Mouse (Mus musculus) MEL (cell line): ENCODE data around the gene Mylk4.

Source experiments
- CTCF ChIP-seq, 3 experiments: IDR thresholded peaks in 2 of 3; conservative IDR thresholded peaks in 1 of 3; 2 replicates each; pipeline ENCODE4 v1.5.1; 2011 to 2012; ENCODE audit warnings: low read length in 3 of 3, low read depth in 2 of 3, mild to moderate bottlenecking in 2 of 3, improper control_type of control experiment in 1 of 3, inconsistent platforms in 1 of 3, mixed read lengths in 1 of 3, moderate library complexity in 1 of 3; ENCODE audit not compliant: control insufficient read depth in 1 of 3, insufficient read depth in 1 of 3, poor library complexity in 1 of 3, severe bottlenecking in 1 of 3
- ETS1 ChIP-seq: IDR thresholded peaks from 2 replicates; pipeline ENCODE4 v1.6.1; 2012; ENCODE audit warnings: low read depth, mild to moderate bottlenecking, inconsistent platforms, low read length, improper control_type of control experiment, moderate library complexity
- HCFC1 ChIP-seq: IDR thresholded peaks from 2 replicates; pipeline ENCODE4 v1.6.1; 2012; ENCODE audit warnings: low read depth, mild to moderate bottlenecking, inconsistent platforms, low read length, improper control_type of control experiment, moderate library complexity
- MAFK ChIP-seq: IDR thresholded peaks from 2 replicates; pipeline ENCODE4 v1.6.1; 2011; ENCODE audit warnings: low read depth, mild to moderate bottlenecking, low read length, improper control_type of control experiment, borderline replicate concordance
- MAX ChIP-seq: IDR thresholded peaks from 2 replicates; pipeline ENCODE4 v1.6.1; 2011; ENCODE audit warnings: low read length, improper control_type of control experiment
- MEF2A ChIP-seq: IDR thresholded peaks from 2 replicates; pipeline ENCODE4 v1.6.1; 2014; ENCODE audit warnings: low read depth, mild to moderate bottlenecking, inconsistent platforms, low read length, improper control_type of control experiment; ENCODE audit not compliant: poor library complexity, insufficient replicate concordance, severe bottlenecking; ENCODE audit errors: extremely low read depth
- MXI1 ChIP-seq: IDR thresholded peaks from 2 replicates; pipeline ENCODE4 v1.6.1; 2011; ENCODE audit warnings: mild to moderate bottlenecking, low read depth, low read length, improper control_type of control experiment
- MYC ChIP-seq: IDR thresholded peaks from 2 replicates; pipeline ENCODE4 v1.6.1; 2011; ENCODE audit warnings: low read depth, mild to moderate bottlenecking, low read length, improper control_type of control experiment, moderate library complexity
- NRF1 ChIP-seq: IDR thresholded peaks from 2 replicates; pipeline ENCODE4 v1.6.1; 2014; ENCODE audit warnings: low read depth, mild to moderate bottlenecking, inconsistent platforms, low read length, improper control_type of control experiment, moderate library complexity; ENCODE audit not compliant: poor library complexity, insufficient read depth, severe bottlenecking
- POLR2A ChIP-seq, 2 experiments: IDR thresholded peaks; 2 replicates each; pipeline ENCODE4 v1.6.1; 2011 to 2012; ENCODE audit warnings: low read length in 2 of 2, mild to moderate bottlenecking in 2 of 2, control low read depth in 1 of 2, improper control_type of control experiment in 1 of 2, low read depth in 1 of 2, moderate library complexity in 1 of 2; ENCODE audit not compliant: control insufficient read depth in 1 of 2, insufficient read depth in 1 of 2, poor library complexity in 1 of 2
- POLR2AphosphoS2 ChIP-seq: IDR thresholded peaks from 2 replicates; pipeline ENCODE4 v1.6.1; 2011; ENCODE audit warnings: low read length, improper control_type of control experiment
- TAL1 ChIP-seq: IDR thresholded peaks from 2 replicates; pipeline ENCODE4 v1.6.1; 2012; ENCODE audit warnings: mild to moderate bottlenecking, inconsistent platforms, low read length, moderate library complexity, mixed read lengths
- USF1 ChIP-seq: IDR thresholded peaks from 2 replicates; pipeline ENCODE4 v1.6.1; 2014; ENCODE audit warnings: low read depth, mild to moderate bottlenecking, inconsistent platforms, low read length, improper control_type of control experiment, moderate library complexity
- ZMIZ1 ChIP-seq: IDR thresholded peaks from 2 replicates; pipeline ENCODE4 v1.6.1; 2012; ENCODE audit warnings: low read depth, mild to moderate bottlenecking, inconsistent platforms, low read length, improper control_type of control experiment, moderate library complexity

GRCm38 (mm10) chr13:32794619-32795018 lies 10.9 kb upstream of the Mylk4 start:
- TF ChIP-seq MAFK = no peak
- no peak for TF ChIP-seq CTCF (IDR thresholded peaks at IDR 0.05 in 2 of 3, conservative IDR thresholded peaks at IDR 0.05 in 1 of 3; ENCODE audit: control insufficient read depth in 1 of 3, insufficient read depth in 1 of 3, low read depth in 2 of 3, low read length in 3 of 3, poor library complexity in 1 of 3, severe bottlenecking in 1 of 3)
- TF ChIP-seq MYC = no peak
- no peak for TF ChIP-seq POLR2AphosphoS2
- no peak for TF ChIP-seq POLR2A (IDR thresholded peaks at IDR 0.05; ENCODE audit: control insufficient read depth in 1 of 2, insufficient read depth in 1 of 2, low read depth in 1 of 2, low read length in 2 of 2, poor library complexity in 1 of 2)
- no peak for TF ChIP-seq MAX
- TF ChIP-seq ZMIZ1 = no peak
- TF ChIP-seq USF1 = no peak
- no peak for TF ChIP-seq ETS1
- no peak for TF ChIP-seq HCFC1
- TF ChIP-seq MXI1 = no peak
- no peak for TF ChIP-seq NRF1
- no peak for TF ChIP-seq MEF2A
- TF ChIP-seq TAL1 = no peak
